8 mouse cellular contexts compared by ENCODE assay signal in the genomic region with DNA sequence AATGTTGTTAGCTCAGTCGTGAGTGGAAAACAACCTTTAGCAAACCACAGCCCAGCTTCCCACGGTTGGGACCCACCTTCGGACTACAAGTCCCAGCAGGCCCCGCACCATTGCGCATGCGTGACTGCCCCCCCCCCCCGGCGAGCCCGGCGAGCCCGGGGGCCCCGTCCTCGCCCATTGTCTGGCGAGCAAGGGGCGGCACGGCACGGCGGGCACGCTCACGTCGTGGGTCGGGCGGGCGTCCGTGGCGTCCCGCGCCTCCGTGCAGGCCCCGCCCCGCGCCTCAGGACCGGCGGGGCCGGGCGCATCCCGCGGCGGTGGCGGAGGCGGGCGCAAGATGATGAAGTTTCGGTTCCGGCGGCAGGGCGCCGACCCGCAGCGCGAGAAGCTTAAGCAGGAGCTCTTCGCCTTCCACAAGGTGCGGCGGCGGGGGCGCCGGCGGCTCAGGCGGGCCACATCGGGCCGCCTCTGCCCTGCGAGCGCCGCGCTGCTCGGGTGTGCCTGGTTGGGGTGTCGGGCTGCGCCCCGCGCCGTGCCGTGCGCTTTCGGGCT. TPM values are rescaled to one million over a fixed set of nuclear protein-coding genes. Genes with fewer than 3 reads are reported as not detected.
DNase-seq lines count a peak whose midpoint lies in the region; ATAC-seq lines count a peak whose summit lies in the region.

A gene (plus strand): TSS at position 200 of the 552 bp plus-strand sequence.

- peaks cover 9% of the 10 kb centered on the region for H3K36me3 ChIP-seq in hindbrain, embryonic 12.5 days

- H3K27ac ChIP-seq in hindbrain, embryonic 12.5 days, result peak within 1 kb of the TSS; percentile 87

- no peaks in the 10 kb centered on the region for H3K9me3 ChIP-seq in hindbrain, embryonic 12.5 days (replicated peaks)

- H3K4me3 ChIP-seq in hindbrain, embryonic 12.5 days, result peak within 1 kb of the TSS; percentile 70

- H3K9ac ChIP-seq in hindbrain, embryonic 12.5 days, result peak within 1 kb of the TSS; percentile 92

- peak; percentile 95 for DNase-seq in NIH3T3 (ENCODE audit: low read depth)
- peak; percentile 93 for DNase-seq in cerebellum, adult 9-11 months
- peak; percentile 78 to 84 for DNase-seq in frontal cortex, postnatal 10 days (ENCODE audit: low spot score in 2 of 2)
- peak; percentile 80 to 84 for DNase-seq in layer of hippocampus, postnatal 14 days (ENCODE audit: low spot score in 2 of 2)
- DNase-seq in lung, postnatal 25 days (ENCODE audit: low spot score), result peak; percentile 82
- DNase-seq in retina, embryonic 14.5 days (ENCODE audit: low spot score), result peak; percentile 94
- peak; percentile 91 for DNase-seq in thymus, postnatal 4 days

- H3K4me1 ChIP-seq in hindbrain, embryonic 12.5 days, result peaks cover 43% of the 10 kb centered on the region

- peak within 1 kb of the TSS; percentile 78 for H3K4me2 ChIP-seq in hindbrain, embryonic 12.5 days (replicated peaks)

- H3K27me3 ChIP-seq in hindbrain, embryonic 12.5 days, result no peaks in the 10 kb centered on the region

- ATAC-seq in hindbrain, embryonic 12.5 days (ENCODE audit: low FRiP score), result peak; percentile 80

- 0% methylated on average over 71 of the region's 73 CpGs for WGBS in hindbrain, embryonic 12.5 days

RNA-seq across cellular contexts. Expression of the gene that starts here (rescaled TPM):
- polyA plus RNA-seq in hindbrain, embryonic 12.5 days (2016; fragmentation: Nextera tagmentation; extraction: Ambion mirVana), result 106 and 113 TPM in 2 replicates
- 10 to 100 TPM; 51.1 to 57.0 TPM for total RNA-seq in layer of hippocampus, postnatal 14 days (2021)

Comparison
In these comparisons a context has a peak if more than half of its experiments do, and no peak if none do; other contexts are left out.
1. Peak in every context shown above with its lines: DNase-seq, ATAC-seq, H3K4me3 ChIP-seq and H3K27ac ChIP-seq.